Mouse (Mus musculus) ES-E14 (cell line): Measurements from ENCODE around the gene Camk2b. TPM values are rescaled to one million over a fixed set of nuclear protein-coding genes. Genes with fewer than 3 reads are reported as not detected.
"Not testable (repeated sequence)": the region's sequence is repeated elsewhere in the genome, so short reads cannot be mapped to it uniquely, and the experiment has no call there.

Source experiments
- DNase-seq: peaks from one replicate; pipeline ENCODE4 v3.0.0-alpha.2; 2013; ENCODE audit warnings: low read depth, low spot score
- H3K27ac ChIP-seq: 2 replicates; pipeline ENCODE4 v1.5.1; 2012; ENCODE audit warnings: low read depth, mild to moderate bottlenecking, low read length, moderate library complexity, mixed read lengths; ENCODE audit not compliant: poor library complexity, insufficient read depth, severe bottlenecking
- H3K36me3 ChIP-seq: 2 replicates; pipeline ENCODE4 v1.6.1; 2012; ENCODE audit warnings: mild to moderate bottlenecking, low read length, moderate library complexity, mixed read lengths; ENCODE audit not compliant: control insufficient read depth, poor library complexity, insufficient read depth, severe bottlenecking
- H3K4me1 ChIP-seq, 2 experiments: fragments of 150-350 bp in 1 of 2; sonication (generic) in 1 of 2; 2 replicates each; pipeline ENCODE4 v1.6.1; 2012; ENCODE audit warnings: low read length in 2 of 2, mild to moderate bottlenecking in 1 of 2, mixed read lengths in 1 of 2; ENCODE audit not compliant: control insufficient read depth in 2 of 2, insufficient read depth in 2 of 2, poor library complexity in 1 of 2
- H3K4me3 ChIP-seq, 2 experiments: fragments of 150-350 bp in 1 of 2; sonication (generic) in 1 of 2; 2 replicates each; pipeline ENCODE4 v1.5.1; 2012; ENCODE audit warnings: low read length in 2 of 2, low read depth in 1 of 2, mild to moderate bottlenecking in 1 of 2, mixed read lengths in 1 of 2; ENCODE audit not compliant: insufficient read depth in 1 of 2, poor library complexity in 1 of 2, severe bottlenecking in 1 of 2
- H3K9ac ChIP-seq: 2 replicates; pipeline ENCODE4 v1.6.1; 2012; ENCODE audit warnings: low read depth, mild to moderate bottlenecking, low read length, mixed read lengths; ENCODE audit not compliant: poor library complexity, insufficient read depth, severe bottlenecking
- H3K9me3 ChIP-seq: fragments of 150-350 bp; sonication (generic); 2 replicates; pipeline ENCODE4 v1.6.1; 2012; ENCODE audit warnings: low read depth, mild to moderate bottlenecking, low read length; ENCODE audit not compliant: control insufficient read depth, insufficient read depth
- CHD2 ChIP-seq: IDR thresholded peaks from 2 replicates; pipeline ENCODE4 v1.6.1; 2014; ENCODE audit warnings: mild to moderate bottlenecking, low read depth, low read length, inconsistent platforms
- HCFC1 ChIP-seq: IDR thresholded peaks from 2 replicates; pipeline ENCODE4 v1.6.1; 2012; ENCODE audit warnings: low read length, inconsistent platforms, borderline replicate concordance; ENCODE audit not compliant: insufficient read depth
- MAFK ChIP-seq: IDR thresholded peaks from 2 replicates; pipeline ENCODE4 v1.6.1; 2014; ENCODE audit warnings: mild to moderate bottlenecking, low read depth, low read length, inconsistent platforms; ENCODE audit not compliant: insufficient read depth
- ZC3H11A ChIP-seq: IDR thresholded peaks from 2 replicates; pipeline ENCODE4 v1.6.1; 2012; ENCODE audit warnings: low read depth, mild to moderate bottlenecking, inconsistent platforms, low read length, borderline replicate concordance
- ZNF384 ChIP-seq: IDR thresholded peaks from 2 replicates; pipeline ENCODE4 v1.6.1; 2012; ENCODE audit warnings: low read depth, low read length, inconsistent platforms
- in situ Hi-C, 2 experiments: fragments of 600-800 bp; cut with MboI; formaldehyde crosslinking; loops; one replicate each; pipeline ENCODE4 v1.15.1; 2025; ENCODE audit warnings: low sequenced_read_pairs in 2 of 2, inconsistent platforms in 1 of 2; ENCODE audit not compliant: unreplicated experiment in 2 of 2
- total RNA-seq: library from RNA; depleted of rRNA; stranded (reverse); fragments of 300-350 nt; gene quantifications from 2 replicates; pipeline ENCODE4 v1.2.3, GENCODE M21; 2012

Camk2b gene
- total RNA-seq, 1 experiment: 6.4 TPM

- in situ Hi-C loops: no loop called here
- TF ChIP-seq CHD2 (no peak), ZNF384 (no peak), HCFC1 (no peak), ZC3H11A (no peak), MAFK (no peak)
- H3K36me3 ChIP-seq: no peaks in the 10 kb centered on the region
- no peak overlapping the region for H3K27ac ChIP-seq
- H3K4me3 ChIP-seq: no peak overlapping the region
- H3K4me1 ChIP-seq: peaks cover 4 to 19% of the 10 kb centered on the region in 2 experiments; a peak in 2 of 4 replicates
- no peak overlapping the region for H3K9ac ChIP-seq
- no peaks in the 10 kb centered on the region for H3K9me3 ChIP-seq
- DNase-seq: no peak
Observed at GRCm38 (mm10) chr11:5947796-5948195, 118.4 kb downstream of the Camk2b start.

- TF ChIP-seq MAFK (no peak), ZNF384 (no peak), HCFC1 (no peak)
- no peaks in the 10 kb centered on the region for H3K36me3 ChIP-seq
- H3K4me3 ChIP-seq: no peak overlapping the region
- H3K4me1 ChIP-seq: peaks cover 4 to 27% of the 10 kb centered on the region in 2 experiments; a peak in 2 of 4 replicates
- H3K27ac ChIP-seq: no peak overlapping the region
- in situ Hi-C loops: no loop called here
- H3K9me3 ChIP-seq: no peaks in the 10 kb centered on the region
- no peak for DNase-seq
- no peak overlapping the region for H3K9ac ChIP-seq
Observed at GRCm38 (mm10) chr11:5945096-5945495, 121.1 kb downstream of the Camk2b start.

GRCm38 (mm10) chr11:5942966-5943365 is 123.2 kb downstream of the Camk2b start:
- H3K4me3 ChIP-seq: no peak overlapping the region
- in situ Hi-C loops: no loop called here
- DNase-seq: peak; percentile 60
- TF ChIP-seq ZNF384 (no peak), HCFC1 (0 out of 2 replicates have a peak, but pooled peaks have one; percentile 17)
- no peak overlapping the region for H3K9ac ChIP-seq
- H3K4me1 ChIP-seq: peaks cover 0 to 14% of the 10 kb centered on the region in 2 experiments; a peak in 2 of 4 replicates
- H3K27ac ChIP-seq: peak overlapping the region; percentile 54
- H3K9me3 ChIP-seq: no peaks in the 10 kb centered on the region
- no peaks in the 10 kb centered on the region for H3K36me3 ChIP-seq

- DNase-seq, H3K4me1 ChIP-seq, H3K9ac ChIP-seq, in situ Hi-C loops, H3K36me3 ChIP-seq, H3K27ac ChIP-seq, H3K9me3 ChIP-seq, H3K4me3 ChIP-seq: not testable (repeated sequence)
Observed at GRCm38 (mm10) chr11:5934531-5934930, 131.6 kb downstream of the Camk2b start.

GRCm38 (mm10) chr11:5931947-5932346 is 134.2 kb downstream of the Camk2b start:
- H3K4me1 ChIP-seq, H3K9ac ChIP-seq, H3K9me3 ChIP-seq, in situ Hi-C loops, H3K27ac ChIP-seq, H3K36me3 ChIP-seq, H3K4me3 ChIP-seq, DNase-seq: not testable (repeated sequence)
